Mouse (Mus musculus): ENCODE data around the gene Nup160. TPM values are rescaled to one million over a fixed set of nuclear protein-coding genes. Genes with fewer than 3 reads are reported as not detected.
A peak's percentile ranks its signal among the peaks of the same experiment; 100 is the strongest.

The Nup160 gene
- total RNA-seq, 2 experiments from 2014 or later, result 17.6 to 20.2 TPM

- no peak for DNase-seq (ENCODE audit: low spot score in 2 of 2)
Observed at GRCm38 (mm10) chr2:90660947-90661346, 16.1 kb upstream of the Nup160 start.

- DNase-seq (ENCODE audit: low spot score in 2 of 2), result no peak
Observed at GRCm38 (mm10) chr2:90661426-90661825, 15.6 kb upstream of the Nup160 start.

GRCm38 (mm10) chr2:90666591-90667387, 10.2 kb upstream of the Nup160 start:
- no peak for DNase-seq (ENCODE audit: low spot score in 2 of 2)

GRCm38 (mm10) chr2:90667388-90668265, 9.4 kb upstream of the Nup160 start:
- DNase-seq (ENCODE audit: low spot score in 2 of 2), result no peak

- DNase-seq (ENCODE audit: low spot score in 2 of 2), result no peak
Observed at GRCm38 (mm10) chr2:90670343-90670742, 6.7 kb upstream of the Nup160 start.

GRCm38 (mm10) chr2:90673339-90673738, 3.7 kb upstream of the Nup160 start:
- no peak for DNase-seq (ENCODE audit: low spot score in 2 of 2)

- DNase-seq (ENCODE audit: low spot score in 2 of 2), result no peak
Observed at GRCm38 (mm10) chr2:90674555-90674954, 2.5 kb upstream of the Nup160 start.

GRCm38 (mm10) chr2:90675488-90675887, 1.5 kb upstream of the Nup160 start:
- DNase-seq (ENCODE audit: low spot score in 2 of 2), result no peak

- DNase-seq (ENCODE audit: low spot score in 2 of 2), result no peak
Observed at GRCm38 (mm10) chr2:90678256-90679060, 1.4 kb downstream of the Nup160 start.

- DNase-seq (ENCODE audit: low spot score in 2 of 2), result peak; percentile 91 to 94
Observed at GRCm38 (mm10) chr2:90679061-90679810, 2.2 kb downstream of the Nup160 start.

- DNase-seq (ENCODE audit: low spot score in 2 of 2), result no peak
Observed at GRCm38 (mm10) chr2:90700943-90701342, 23.9 kb downstream of the Nup160 start.

GRCm38 (mm10) chr2:90708548-90708947, 31.5 kb downstream of the Nup160 start:
- DNase-seq (ENCODE audit: low spot score in 2 of 2), result no peak

- no peak for DNase-seq (ENCODE audit: low spot score in 2 of 2)
Observed at GRCm38 (mm10) chr2:90715555-90716092, 38.6 kb downstream of the Nup160 start.

GRCm38 (mm10) chr2:90717366-90717765, 40.4 kb downstream of the Nup160 start:
- no peak for DNase-seq (ENCODE audit: low spot score in 2 of 2)

- DNase-seq (ENCODE audit: low spot score in 2 of 2), result no peak
Observed at GRCm38 (mm10) chr2:90717948-90718347, 40.9 kb downstream of the Nup160 start.

GRCm38 (mm10) chr2:90726818-90727217, 49.8 kb downstream of the Nup160 start:
- DNase-seq (ENCODE audit: low spot score in 2 of 2), result no peak

GRCm38 (mm10) chr2:90735326-90735725, 58.3 kb downstream of the Nup160 start:
- DNase-seq (ENCODE audit: low spot score in 2 of 2), result no peak

GRCm38 (mm10) chr2:90738801-90739200, 61.8 kb downstream of the Nup160 start:
- no peak for DNase-seq (ENCODE audit: low spot score in 2 of 2)

- no peak for DNase-seq (ENCODE audit: low spot score in 2 of 2)
Observed at GRCm38 (mm10) chr2:90739327-90739726, 62.3 kb downstream of the Nup160 start.

GRCm38 (mm10) chr2:90739921-90740320, 62.9 kb downstream of the Nup160 start:
- DNase-seq (ENCODE audit: low spot score in 2 of 2), result no peak
